In genomic region chr19:46396109-46396508, GRCm38 (mm10) we compare ENCODE assay signal across 1 mouse cellular context.
TF ChIP-seq lines count a peak whose summit lies in the region.

No protein-coding gene starts in this region.

TF ChIP-seq in MEL, 35 proteins besides CTCF, POLR2A, EP300 and RAD21 (continued from another document):
- TF ChIP-seq NRF1 (IDR thresholded peaks at IDR 0.05; ENCODE audit: insufficient read depth, low read depth, low read length, poor library complexity, severe bottlenecking) (no peak), MXI1 (IDR thresholded peaks at IDR 0.05; ENCODE audit: low read depth, low read length) (no peak), USF2 (IDR thresholded peaks at IDR 0.05; ENCODE audit: borderline replicate concordance in 1 of 2, insufficient read depth in 1 of 2, low read depth in 1 of 2, low read length in 2 of 2) (no peak), MAZ (IDR thresholded peaks at IDR 0.05; ENCODE audit: low read depth, low read length) (no peak), ZNF384 (IDR thresholded peaks at IDR 0.05; ENCODE audit: low read depth, low read length) (no peak; the same call in 1 of the 2 replicates), CHD1 (IDR thresholded peaks at IDR 0.05; ENCODE audit: low read depth, low read length) (peak; percentile 96; the same call in 1 of the 2 replicates), SMC3 (IDR thresholded peaks at IDR 0.05; ENCODE audit: low read depth, low read length) (no peak), POLR2AphosphoS2 (IDR thresholded peaks at IDR 0.05; ENCODE audit: low read length) (no peak), TCF12 (IDR thresholded peaks at IDR 0.05; ENCODE audit: low read depth, low read length) (0 out of 2 replicates have a peak, but pooled peaks have one; percentile 6), CHD2 (IDR thresholded peaks at IDR 0.05; ENCODE audit: low read length) (no peak), MEF2A (IDR thresholded peaks at IDR 0.05; ENCODE audit: extremely low read depth, insufficient replicate concordance, low read depth, low read length, poor library complexity, severe bottlenecking) (no peak), KAT2A (conservative IDR thresholded peaks at IDR 0.05; ENCODE audit: low read depth, low read length) (no peak), MYC (IDR thresholded peaks at IDR 0.05; ENCODE audit: low read depth, low read length) (no peak), HCFC1 (IDR thresholded peaks at IDR 0.05; ENCODE audit: low read depth, low read length) (no peak), E2F4 (IDR thresholded peaks at IDR 0.05; ENCODE audit: borderline replicate concordance, low read depth, low read length) (no peak), NELFE (IDR thresholded peaks at IDR 0.05; ENCODE audit: low read depth, low read length) (no peak), GATA1 (IDR thresholded peaks at IDR 0.05; ENCODE audit: low read depth, low read length) (no peak)
